Mouse (Mus musculus): Measurements from ENCODE around the gene Zfp598.

DNA sequence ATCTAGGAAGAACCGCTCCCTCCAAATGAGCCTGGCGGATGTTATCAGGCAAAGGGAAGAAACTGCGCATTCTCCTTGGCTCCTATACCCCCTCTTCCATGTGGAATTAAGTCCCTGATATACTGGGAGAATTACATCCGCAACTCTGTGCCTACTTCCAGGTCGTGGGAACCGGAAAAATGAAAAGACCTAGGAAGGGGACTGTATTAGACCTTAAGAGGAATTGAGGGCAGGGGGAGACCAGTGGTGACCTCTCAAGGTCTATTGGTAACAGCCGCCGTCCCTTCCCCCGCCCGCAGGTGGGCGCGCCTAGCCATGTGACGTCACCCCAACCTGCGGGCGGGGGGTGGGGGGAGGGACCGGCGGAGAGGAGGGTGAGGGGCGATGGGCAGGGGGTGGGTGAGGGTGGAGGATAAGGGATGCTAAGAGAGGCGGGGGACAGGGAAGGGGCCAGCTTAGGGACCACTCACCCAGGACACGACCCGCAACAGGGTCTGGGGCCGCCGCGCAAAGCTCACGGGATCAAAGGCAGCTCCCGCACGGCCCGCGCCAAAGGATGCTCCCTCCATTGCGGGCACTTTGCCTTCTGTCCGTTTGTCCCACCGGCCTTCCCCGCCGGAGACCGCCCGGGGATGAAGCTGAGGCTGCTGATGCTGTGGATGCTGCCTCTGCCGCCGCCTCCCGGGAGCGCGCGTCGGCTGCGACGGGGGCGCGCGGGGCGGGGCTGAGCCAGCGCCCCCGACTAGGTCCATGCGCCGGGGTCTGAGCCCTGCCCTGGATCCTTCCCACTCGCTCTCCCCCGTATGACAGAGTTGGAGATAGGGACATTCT lies 20.0 kb downstream of the Zfp598 start, which contains the start of gene Syngr3:
- TF ChIP-seq EP300 (IDR thresholded peaks at IDR 0.05; ENCODE audit: low read length) (no peak), CTCF (conservative IDR thresholded peaks at IDR 0.05 in 1 of 2, IDR thresholded peaks at IDR 0.05 in 1 of 2; ENCODE audit: low read depth in 2 of 2, low read length in 2 of 2) (no peak), MAX (IDR thresholded peaks at IDR 0.05; ENCODE audit: low read length) (no peak), POLR2A (IDR thresholded peaks at IDR 0.05; ENCODE audit: low read depth, low read length) (no peak), SIN3A (IDR thresholded peaks at IDR 0.05; ENCODE audit: low read length) (no peak)

Data from CH12.LX (cell line).